Mouse (Mus musculus) G1E (cell line): ENCODE measurements around the gene Tmem123.

ENCODE experiments used
- CTCF ChIP-seq: IDR thresholded peaks from 2 replicates; pipeline ENCODE4 v1.5.1; 2012; ENCODE audit warnings: low read depth, low read length, inconsistent platforms, mixed read lengths
- GATA1 ChIP-seq: IDR thresholded peaks from 2 replicates; pipeline ENCODE4 v1.6.1; 2012; ENCODE audit warnings: borderline replicate concordance, low read length, inconsistent platforms, mixed read lengths
- TAL1 ChIP-seq: conservative IDR thresholded peaks from 2 replicates; pipeline ENCODE4 v1.6.1; 2012; ENCODE audit warnings: low read depth, low read length, inconsistent platforms, mixed read lengths

- no peak for TF ChIP-seq CTCF
- TF ChIP-seq TAL1 = no peak
- no peak for TF ChIP-seq GATA1
Measured at GRCm38 (mm10) chr9:7776940-7777339, 13.1 kb downstream of the Tmem123 start.
